Mouse (Mus musculus) liver, embryonic 12.5 days (tissue): ENCODE measurements around the gene Isca1. TPM values are rescaled to one million over a fixed set of nuclear protein-coding genes. Genes with fewer than 3 reads are reported as not detected.

Experiments
- ATAC-seq: fragments of 200-750 bp; cut with Nextera tagmentation; 2 replicates; pipeline ENCODE4 v1.8.0; 2017; ENCODE audit warnings: moderate number of reproducible peaks, mild to moderate bottlenecking, moderate library complexity
- H3K27ac ChIP-seq: fragments of 300-500 bp; sonication (generic); 2 replicates; pipeline ENCODE4 v1.5.1; 2016; ENCODE audit warnings: mild to moderate bottlenecking
- H3K27me3 ChIP-seq: fragments of 300-500 bp; sonication (generic); replicated peaks from 2 replicates; pipeline ENCODE4 v1.6.1; 2016; ENCODE audit warnings: mild to moderate bottlenecking, moderate library complexity
- H3K36me3 ChIP-seq: fragments of 300-500 bp; sonication (generic); 2 replicates; pipeline ENCODE4 v1.6.1; 2016; ENCODE audit warnings: mild to moderate bottlenecking, moderate library complexity
- H3K4me1 ChIP-seq: fragments of 300-500 bp; sonication (generic); 2 replicates; pipeline ENCODE4 v1.6.1; 2016
- H3K4me2 ChIP-seq: fragments of 300-500 bp; sonication (generic); 2 replicates; pipeline ENCODE4 v1.6.1; 2016; ENCODE audit warnings: mild to moderate bottlenecking, moderate library complexity
- H3K4me3 ChIP-seq: fragments of 300-500 bp; sonication (generic); 2 replicates; pipeline ENCODE4 v1.5.1; 2016; ENCODE audit warnings: mild to moderate bottlenecking, moderate library complexity
- H3K9ac ChIP-seq: fragments of 300-500 bp; sonication (generic); 2 replicates; pipeline ENCODE4 v1.6.1; 2016; ENCODE audit warnings: mild to moderate bottlenecking, moderate library complexity
- H3K9me3 ChIP-seq: fragments of 300-500 bp; sonication (generic); replicated peaks from 2 replicates; pipeline ENCODE4 v1.6.1; 2016; ENCODE audit warnings: mild to moderate bottlenecking, moderate library complexity
- WGBS: fragments of 180-500 bp; shearing (Covaris S2); methylation state at CpG from one replicate; pipeline ENCODE4 v1.1.7; 2016; ENCODE audit not compliant: insufficient replicate concordance; 5-methylcytosine and 5-hydroxymethylcytosine counted together
- polyA plus RNA-seq: library from polyadenylated mRNA; unstranded; fragments of >200 nt; fragmentation: Nextera tagmentation; extraction: Ambion mirVana; gene quantifications from 2 replicates; pipeline ENCODE4 v1.2.1, GENCODE M21; 2016

The Isca1 gene
- polyA plus RNA-seq, result 216 and 223 TPM in 2 replicates

- Histone ChIP-seq H3K4me2 (peak within 1 kb of the TSS; percentile 90), H3K9ac (peak within 1 kb of the TSS; percentile 98), H3K9me3 (no peaks in the 10 kb centered on the region), H3K27me3 (no peaks in the 10 kb centered on the region), H3K4me1 (peaks cover 64% of the 10 kb centered on the region), H3K36me3 (peaks cover 61% of the 10 kb centered on the region), H3K4me3 (peak within 1 kb of the TSS; percentile 96), H3K27ac (peak within 1 kb of the TSS; percentile 100)
- under 1% methylated on average over 91 of the region's 91 CpGs for WGBS
- ATAC-seq, result peak; percentile 91
These were observed at the start of gene Isca1 for GRCm38 (mm10) chr13:59769296-59770163. Isca1 (minus strand) TSS chr13:59769810.

GRCm38 (mm10) chr13:59817352-59817751, 47.7 kb upstream of the Isca1 start:
- Histone ChIP-seq H3K9me3 (no peaks in the 10 kb centered on the region), H3K27me3 (no peaks in the 10 kb centered on the region), H3K9ac (peak overlapping the region; percentile 98; the same call in 1 of the 2 replicates), H3K4me3 (peak overlapping the region; percentile 98), H3K36me3 (peaks cover 90% of the 10 kb centered on the region), H3K4me2 (peak overlapping the region; percentile 87), H3K27ac (peak overlapping the region; percentile 99), H3K4me1 (peaks cover 87% of the 10 kb centered on the region)
- ATAC-seq, result no peak
- 66% methylated on average over 4 of the region's 4 CpGs for WGBS

GRCm38 (mm10) chr13:59814109-59814591, 44.5 kb upstream of the Isca1 start:
- Histone ChIP-seq H3K36me3 (peaks cover 96% of the 10 kb centered on the region), H3K4me3 (peak overlapping the region; percentile 49), H3K27ac (peak overlapping the region; percentile 99), H3K4me2 (peak overlapping the region; percentile 87), H3K9ac (peak overlapping the region; percentile 74), H3K27me3 (no peaks in the 10 kb centered on the region), H3K4me1 (peaks cover 74% of the 10 kb centered on the region), H3K9me3 (no peaks in the 10 kb centered on the region)
- peak; percentile 99 for ATAC-seq
- WGBS, result 19% methylated on average over 6 of the region's 6 CpGs

- Histone ChIP-seq H3K27ac (peak overlapping the region; percentile 76; the same call in 1 of the 2 replicates), H3K4me1 (peaks cover 48% of the 10 kb centered on the region), H3K36me3 (peaks cover 96% of the 10 kb centered on the region), H3K4me3 (no peak overlapping the region), H3K27me3 (no peaks in the 10 kb centered on the region), H3K9me3 (no peaks in the 10 kb centered on the region), H3K4me2 (no peak overlapping the region), H3K9ac (no peak overlapping the region)
- no peak for ATAC-seq
- WGBS, result 91% methylated on average over 3 of the region's 3 CpGs
These were observed 42.0 kb upstream of the Isca1 start for GRCm38 (mm10) chr13:59811581-59811980.

DNA sequence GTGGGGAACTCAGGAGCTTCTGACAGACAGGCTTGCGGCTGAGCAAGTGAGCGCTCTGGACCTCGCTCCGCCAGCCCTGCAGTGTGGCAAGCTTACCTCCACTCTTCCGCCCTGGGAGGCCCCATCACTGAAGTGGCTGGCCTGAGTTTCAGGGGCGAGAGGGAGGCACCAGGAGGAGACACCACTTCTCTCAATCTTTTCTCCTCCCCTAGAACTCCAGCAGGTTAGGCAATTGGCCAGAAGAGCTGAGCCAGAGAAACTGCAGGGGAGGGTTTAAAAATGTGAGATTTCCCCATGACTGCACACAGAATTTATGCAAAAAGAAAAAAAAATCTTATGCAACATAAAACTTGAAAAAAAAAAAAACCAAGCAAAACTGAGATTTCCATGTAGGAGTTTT, 31.4 kb upstream of the Isca1 start:
- H3K4me1 ChIP-seq, result peaks cover 48% of the 10 kb centered on the region
- H3K9ac ChIP-seq, result no peak overlapping the region
- H3K27me3 ChIP-seq, result no peaks in the 10 kb centered on the region
- H3K36me3 ChIP-seq, result peaks cover 100% of the 10 kb centered on the region
- H3K27ac ChIP-seq, result peak overlapping the region; percentile 57; the same call in 1 of the 2 replicates
- H3K9me3 ChIP-seq, result no peaks in the 10 kb centered on the region
- WGBS, result 92% methylated on average over 6 of the region's 6 CpGs
- ATAC-seq, result no peak
- no peak overlapping the region for H3K4me3 ChIP-seq
- H3K4me2 ChIP-seq, result no peak overlapping the region

DNA sequence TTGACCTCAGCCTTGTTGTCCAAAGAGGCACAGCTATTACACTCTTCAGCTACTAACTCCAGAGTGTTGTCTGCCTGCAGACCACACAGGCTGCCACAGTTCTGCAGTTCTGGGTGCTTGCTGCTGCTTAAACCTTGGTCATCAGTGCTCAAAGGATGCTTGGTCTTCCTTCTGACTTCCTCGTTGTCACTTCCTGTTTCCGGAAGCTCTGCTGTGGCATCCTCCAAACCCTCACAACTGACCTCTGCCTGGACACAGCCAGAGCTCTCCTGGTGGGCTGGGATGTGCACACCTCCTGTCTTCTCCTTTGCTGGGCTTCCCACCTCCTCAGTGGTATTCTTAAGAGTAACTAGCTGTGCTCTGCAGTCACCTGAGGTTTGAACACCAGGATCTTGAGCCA, 30.5 kb upstream of the Isca1 start:
- H3K27ac ChIP-seq, result peak overlapping the region; percentile 57
- H3K36me3 ChIP-seq, result peaks cover 100% of the 10 kb centered on the region
- 45% methylated on average over 2 of the region's 2 CpGs for WGBS
- 0 out of 2 replicates have a peak overlapping the region, but pooled peaks have one; percentile 3 for H3K9ac ChIP-seq
- no peaks in the 10 kb centered on the region for H3K9me3 ChIP-seq
- H3K4me3 ChIP-seq, result no peak overlapping the region
- no peak overlapping the region for H3K4me2 ChIP-seq
- no peak for ATAC-seq
- H3K27me3 ChIP-seq, result no peaks in the 10 kb centered on the region
- H3K4me1 ChIP-seq, result peaks cover 57% of the 10 kb centered on the region

DNA sequence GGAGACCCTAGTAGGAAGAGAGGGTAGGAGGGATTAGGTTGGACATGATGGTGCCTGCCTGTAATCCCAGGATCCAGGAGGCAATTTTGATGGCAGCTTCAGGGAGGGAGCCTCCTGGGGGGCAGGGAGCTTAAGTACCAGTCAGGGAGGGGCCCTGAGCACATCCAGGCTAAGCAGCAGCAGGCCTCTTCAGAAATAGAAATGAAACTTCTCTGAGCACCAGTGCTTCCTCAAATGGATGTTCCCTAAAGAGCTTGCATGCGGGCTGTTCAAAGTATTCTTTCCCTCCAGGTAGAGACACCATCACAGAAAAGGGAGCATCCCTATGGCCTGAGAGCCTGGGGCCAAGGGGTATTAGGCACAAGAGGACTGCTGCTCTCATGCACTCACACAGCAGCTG, 28.7 kb upstream of the Isca1 start:
- Histone ChIP-seq H3K27ac (peak overlapping the region; percentile 97), H3K36me3 (peaks cover 100% of the 10 kb centered on the region), H3K27me3 (no peaks in the 10 kb centered on the region), H3K9ac (peak overlapping the region; percentile 45), H3K4me3 (no peak overlapping the region), H3K4me1 (peaks cover 68% of the 10 kb centered on the region), H3K9me3 (no peaks in the 10 kb centered on the region), H3K4me2 (no peak overlapping the region)
- ATAC-seq, result no peak
- 86% methylated on average over 1 of the region's 1 CpGs for WGBS

- H3K4me1 ChIP-seq, result peaks cover 77% of the 10 kb centered on the region
- no peaks in the 10 kb centered on the region for H3K27me3 ChIP-seq
- H3K4me3 ChIP-seq, result peak overlapping the region; percentile 21
- H3K36me3 ChIP-seq, result peaks cover 100% of the 10 kb centered on the region
- no peak for ATAC-seq
- no peaks in the 10 kb centered on the region for H3K9me3 ChIP-seq
- H3K27ac ChIP-seq, result peak overlapping the region; percentile 97
- WGBS, result 87% methylated on average over 9 of the region's 9 CpGs
- H3K9ac ChIP-seq, result peak overlapping the region; percentile 66
- H3K4me2 ChIP-seq, result peak overlapping the region; percentile 59
These were observed 26.8 kb upstream of the Isca1 start for GRCm38 (mm10) chr13:59796466-59796848.

DNA sequence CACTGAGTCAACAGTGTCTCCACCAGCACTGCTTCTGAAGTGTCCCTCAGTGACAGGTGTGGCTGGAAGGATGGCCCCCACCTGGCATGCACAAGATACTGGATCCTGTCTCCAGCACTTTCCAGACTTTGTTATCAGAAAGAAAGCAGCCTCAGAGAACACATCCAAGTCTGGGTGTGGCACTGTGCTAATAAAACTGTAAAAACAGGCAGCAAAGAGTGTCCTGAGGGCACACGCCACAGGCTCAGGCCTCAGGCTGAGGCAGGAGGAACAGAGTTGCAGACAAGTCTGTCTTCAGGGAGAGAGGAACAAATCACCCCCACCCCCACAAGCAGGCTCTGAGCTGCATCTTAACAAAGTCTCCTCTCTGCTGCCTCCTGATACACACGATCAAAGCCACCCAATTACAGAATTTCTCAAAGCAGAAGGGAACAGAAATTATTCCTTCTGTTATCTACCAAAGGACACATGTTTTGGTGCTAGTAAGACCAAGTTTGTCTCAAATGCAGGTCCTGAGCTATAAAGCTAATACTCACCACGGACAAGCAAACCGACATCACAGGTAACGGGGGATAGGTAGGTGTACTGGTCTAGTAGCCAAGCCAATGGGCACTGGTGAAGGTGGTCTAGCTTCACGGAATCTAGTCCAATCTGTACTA, 26.3 kb upstream of the Isca1 start:
- peak; percentile 97 for ATAC-seq
- Histone ChIP-seq H3K4me3 (peak overlapping the region; percentile 21), H3K27me3 (no peaks in the 10 kb centered on the region), H3K4me1 (peaks cover 77% of the 10 kb centered on the region), H3K9ac (peak overlapping the region; percentile 66), H3K4me2 (peak overlapping the region; percentile 59), H3K36me3 (peaks cover 100% of the 10 kb centered on the region), H3K9me3 (no peaks in the 10 kb centered on the region), H3K27ac (peak overlapping the region; percentile 97)
- WGBS, result 43% methylated on average over 6 of the region's 6 CpGs

DNA sequence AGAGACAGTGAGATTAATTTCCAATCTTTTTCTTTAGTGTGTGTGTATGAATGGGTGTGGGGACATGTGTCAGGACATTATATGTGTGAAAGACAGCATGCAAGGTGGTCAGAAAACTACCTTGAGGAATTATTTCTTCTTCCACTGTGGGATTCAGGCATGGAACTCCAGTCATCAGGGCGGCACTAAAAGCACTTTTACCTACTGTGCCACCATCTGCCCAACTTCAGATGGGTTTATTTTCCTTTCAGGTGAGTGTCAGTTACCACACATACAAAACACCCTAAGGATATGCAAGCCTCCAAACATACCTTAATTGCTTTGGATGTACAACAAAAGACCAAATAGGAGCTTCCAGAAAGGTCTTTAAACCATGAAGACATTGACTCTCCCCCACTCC, 25.2 kb upstream of the Isca1 start:
- WGBS, result 90% methylated on average over 1 of the region's 1 CpGs
- no peak for ATAC-seq
- no peaks in the 10 kb centered on the region for H3K9me3 ChIP-seq
- peaks cover 100% of the 10 kb centered on the region for H3K36me3 ChIP-seq
- no peak overlapping the region for H3K4me3 ChIP-seq
- peak overlapping the region; percentile 66 for H3K9ac ChIP-seq
- H3K27ac ChIP-seq, result peak overlapping the region; percentile 97
- no peak overlapping the region for H3K4me2 ChIP-seq
- H3K27me3 ChIP-seq, result no peaks in the 10 kb centered on the region
- peaks cover 70% of the 10 kb centered on the region for H3K4me1 ChIP-seq

GRCm38 (mm10) chr13:59782145-59782544, 12.5 kb upstream of the Isca1 start, which contains the start of gene Gm49354:
Gm49354 (minus strand) TSS chr13:59782245.
- no peak for ATAC-seq
- Histone ChIP-seq H3K4me2 (no peak within 1 kb of the TSS), H3K27ac (0 out of 2 replicates have a peak within 1 kb of the TSS, but pooled peaks have one; percentile 21), H3K9ac (no peak within 1 kb of the TSS), H3K4me1 (no peaks in the 10 kb centered on the region), H3K27me3 (no peaks in the 10 kb centered on the region), H3K36me3 (peaks cover 99% of the 10 kb centered on the region), H3K9me3 (no peaks in the 10 kb centered on the region; the same call in 1 of the 2 replicates), H3K4me3 (no peak within 1 kb of the TSS)
- WGBS, result 70% methylated on average over 7 of the region's 7 CpGs
